Mouse (Mus musculus): ENCODE data around the gene Cntn3. TPM values are rescaled to one million over a fixed set of nuclear protein-coding genes. Genes with fewer than 3 reads are reported as not detected.
"Not testable (repeated sequence)": the region's sequence is repeated elsewhere in the genome, so short reads cannot be mapped to it uniquely, and the experiment has no call there.

The Cntn3 gene
- polyA plus RNA-seq (2012; rRNA removed): 0.14 and 0.15 TPM in 2 replicates

- not testable (repeated sequence) for H3K27ac ChIP-seq (ENCODE audit: control insufficient read depth, insufficient read depth, low read depth, low read length); H3K4me1 ChIP-seq (ENCODE audit: control insufficient read depth, insufficient read depth, low read length); H3K27me3 ChIP-seq (ENCODE audit: control insufficient read depth, insufficient read depth, low read length)
Measured at GRCm38 (mm10) chr6:102573001-102573400, at the start of gene Cntn3. Gene Cntn3 (minus strand): TSS chr6:102573101.

GRCm38 (mm10) chr6:102600773-102601172, 27.9 kb upstream of the Cntn3 start:
- no peak overlapping the region for H3K27ac ChIP-seq (ENCODE audit: control insufficient read depth, insufficient read depth, low read depth, low read length)
- H3K36me3 ChIP-seq (ENCODE audit: control insufficient read depth, insufficient read depth, low read length): no peaks in the 10 kb centered on the region
- TF ChIP-seq POLR2A (IDR thresholded peaks at IDR 0.05; ENCODE audit: control insufficient read depth, low read depth, low read length): no peak
- TF ChIP-seq CTCF (IDR thresholded peaks at IDR 0.05; ENCODE audit: control insufficient read depth, insufficient read depth, insufficient replicate concordance, low read depth, low read length): no peak
- no peaks in the 10 kb centered on the region for H3K4me1 ChIP-seq (ENCODE audit: control insufficient read depth, insufficient read depth, low read length)
- H3K4me3 ChIP-seq (ENCODE audit: control insufficient read depth, low read depth, low read length): no peak overlapping the region
- H3K27me3 ChIP-seq (ENCODE audit: control insufficient read depth, insufficient read depth, low read length): no peaks in the 10 kb centered on the region

More at GRCm38 (mm10) chr6:102573001-102573400, at the start of gene Cntn3:
- H3K36me3 ChIP-seq (ENCODE audit: control insufficient read depth, insufficient read depth, low read length); H3K4me3 ChIP-seq (ENCODE audit: control insufficient read depth, low read depth, low read length): not testable (repeated sequence)

DNA sequence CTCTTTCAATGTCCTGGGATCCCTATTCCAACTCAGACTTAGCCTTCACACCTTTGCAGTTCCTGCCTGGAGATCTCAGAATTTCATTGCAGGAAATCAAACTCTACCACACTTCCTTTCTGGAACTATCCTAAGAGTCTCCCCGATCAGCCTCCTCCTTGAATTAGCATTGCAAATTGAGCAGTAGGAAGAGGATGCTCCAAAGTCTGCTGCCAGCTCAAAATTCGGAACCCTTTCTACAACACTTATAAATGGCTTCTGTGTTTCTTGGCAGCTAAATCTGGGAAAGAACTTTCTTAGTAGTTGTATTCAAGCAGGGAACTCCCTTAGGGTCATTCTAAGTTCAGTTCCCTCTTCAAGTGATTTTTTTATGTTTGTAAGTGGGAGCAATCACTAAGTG, 24.9 kb upstream of the Cntn3 start:
- TF ChIP-seq POLR2A (IDR thresholded peaks at IDR 0.05; ENCODE audit: control insufficient read depth, low read depth, low read length) (no peak), CTCF (IDR thresholded peaks at IDR 0.05; ENCODE audit: control insufficient read depth, insufficient read depth, insufficient replicate concordance, low read depth, low read length) (no peak)
- Histone ChIP-seq H3K27me3 (ENCODE audit: control insufficient read depth, insufficient read depth, low read length) (no peaks in the 10 kb centered on the region), H3K36me3 (ENCODE audit: control insufficient read depth, insufficient read depth, low read length) (no peaks in the 10 kb centered on the region), H3K4me3 (ENCODE audit: control insufficient read depth, low read depth, low read length) (no peak overlapping the region), H3K27ac (ENCODE audit: control insufficient read depth, insufficient read depth, low read depth, low read length) (no peak overlapping the region), H3K4me1 (ENCODE audit: control insufficient read depth, insufficient read depth, low read length) (no peaks in the 10 kb centered on the region)

- Histone ChIP-seq H3K36me3 (ENCODE audit: control insufficient read depth, insufficient read depth, low read length) (no peaks in the 10 kb centered on the region), H3K27me3 (ENCODE audit: control insufficient read depth, insufficient read depth, low read length) (no peaks in the 10 kb centered on the region), H3K4me1 (ENCODE audit: control insufficient read depth, insufficient read depth, low read length) (no peaks in the 10 kb centered on the region), H3K27ac (ENCODE audit: control insufficient read depth, insufficient read depth, low read depth, low read length) (no peak overlapping the region), H3K4me3 (ENCODE audit: control insufficient read depth, low read depth, low read length) (no peak overlapping the region)
- no peak for TF ChIP-seq POLR2A (IDR thresholded peaks at IDR 0.05; ENCODE audit: control insufficient read depth, low read depth, low read length)
- no peak for TF ChIP-seq CTCF (IDR thresholded peaks at IDR 0.05; ENCODE audit: control insufficient read depth, insufficient read depth, insufficient replicate concordance, low read depth, low read length)
Measured at GRCm38 (mm10) chr6:102590151-102590550, 17.2 kb upstream of the Cntn3 start.

GRCm38 (mm10) chr6:102589311-102589710, 16.4 kb upstream of the Cntn3 start:
- Histone ChIP-seq H3K4me3 (ENCODE audit: control insufficient read depth, low read depth, low read length) (no peak overlapping the region), H3K27ac (ENCODE audit: control insufficient read depth, insufficient read depth, low read depth, low read length) (no peak overlapping the region), H3K4me1 (ENCODE audit: control insufficient read depth, insufficient read depth, low read length) (no peaks in the 10 kb centered on the region), H3K27me3 (ENCODE audit: control insufficient read depth, insufficient read depth, low read length) (no peaks in the 10 kb centered on the region), H3K36me3 (ENCODE audit: control insufficient read depth, insufficient read depth, low read length) (no peaks in the 10 kb centered on the region)
- no peak for TF ChIP-seq CTCF (IDR thresholded peaks at IDR 0.05; ENCODE audit: control insufficient read depth, insufficient read depth, insufficient replicate concordance, low read depth, low read length)
- TF ChIP-seq POLR2A (IDR thresholded peaks at IDR 0.05; ENCODE audit: control insufficient read depth, low read depth, low read length): no peak

GRCm38 (mm10) chr6:102586056-102586455, 13.2 kb upstream of the Cntn3 start:
- Histone ChIP-seq H3K4me3 (ENCODE audit: control insufficient read depth, low read depth, low read length) (no peak overlapping the region), H3K36me3 (ENCODE audit: control insufficient read depth, insufficient read depth, low read length) (no peaks in the 10 kb centered on the region), H3K27me3 (ENCODE audit: control insufficient read depth, insufficient read depth, low read length) (no peaks in the 10 kb centered on the region), H3K4me1 (ENCODE audit: control insufficient read depth, insufficient read depth, low read length) (no peaks in the 10 kb centered on the region), H3K27ac (ENCODE audit: control insufficient read depth, insufficient read depth, low read depth, low read length) (no peak overlapping the region)
- no peak for TF ChIP-seq POLR2A (IDR thresholded peaks at IDR 0.05; ENCODE audit: control insufficient read depth, low read depth, low read length)
- TF ChIP-seq CTCF (IDR thresholded peaks at IDR 0.05; ENCODE audit: control insufficient read depth, insufficient read depth, insufficient replicate concordance, low read depth, low read length): no peak

DNA sequence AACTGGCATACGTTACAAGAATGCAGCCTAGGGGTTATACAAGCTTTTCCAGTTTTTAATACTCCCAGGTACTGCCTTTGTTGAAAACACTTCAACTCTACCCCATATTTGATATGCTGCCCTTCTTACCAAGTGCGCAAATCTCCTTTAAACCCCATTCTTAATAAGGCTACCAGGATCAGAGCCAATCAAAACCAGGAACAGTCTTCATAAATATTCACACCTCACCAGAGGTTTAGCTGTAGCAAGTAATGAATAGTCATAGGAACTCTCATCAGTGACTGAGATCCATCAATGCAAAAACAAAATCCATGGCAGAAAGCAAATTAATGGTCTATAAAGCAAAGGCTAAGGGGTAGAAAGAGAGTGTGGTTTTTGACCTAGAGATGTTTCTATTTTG, 10.7 kb upstream of the Cntn3 start:
- Histone ChIP-seq H3K36me3 (ENCODE audit: control insufficient read depth, insufficient read depth, low read length) (no peaks in the 10 kb centered on the region), H3K4me3 (ENCODE audit: control insufficient read depth, low read depth, low read length) (no peak overlapping the region), H3K27ac (ENCODE audit: control insufficient read depth, insufficient read depth, low read depth, low read length) (no peak overlapping the region), H3K4me1 (ENCODE audit: control insufficient read depth, insufficient read depth, low read length) (no peaks in the 10 kb centered on the region), H3K27me3 (ENCODE audit: control insufficient read depth, insufficient read depth, low read length) (no peaks in the 10 kb centered on the region)
- TF ChIP-seq CTCF (IDR thresholded peaks at IDR 0.05; ENCODE audit: control insufficient read depth, insufficient read depth, insufficient replicate concordance, low read depth, low read length) (no peak), POLR2A (IDR thresholded peaks at IDR 0.05; ENCODE audit: control insufficient read depth, low read depth, low read length) (no peak)

DNA sequence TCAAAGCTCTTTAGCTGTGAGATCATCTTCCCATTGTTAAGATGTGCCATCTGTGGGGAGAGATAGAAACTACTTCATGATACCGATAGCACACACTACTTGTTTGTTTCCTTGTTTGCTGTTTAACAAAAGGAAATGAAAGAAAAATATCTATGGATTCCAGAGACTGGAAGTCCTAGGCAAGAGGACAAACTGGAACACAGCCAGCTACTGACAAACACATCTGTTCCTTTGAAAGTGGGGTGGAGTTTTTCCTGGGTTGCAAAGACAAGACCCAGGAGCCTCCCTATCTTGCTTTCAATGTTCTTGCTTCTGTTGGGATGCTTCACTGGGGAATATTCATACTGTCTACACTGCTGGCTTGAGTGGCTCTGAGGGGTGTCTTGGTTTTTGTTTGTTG, 5.4 kb downstream of the Cntn3 start:
- Histone ChIP-seq H3K36me3 (ENCODE audit: control insufficient read depth, insufficient read depth, low read length) (no peaks in the 10 kb centered on the region), H3K4me3 (ENCODE audit: control insufficient read depth, low read depth, low read length) (no peak overlapping the region), H3K4me1 (ENCODE audit: control insufficient read depth, insufficient read depth, low read length) (peaks cover 5% of the 10 kb centered on the region), H3K27ac (ENCODE audit: control insufficient read depth, insufficient read depth, low read depth, low read length) (no peak overlapping the region), H3K27me3 (ENCODE audit: control insufficient read depth, insufficient read depth, low read length) (no peaks in the 10 kb centered on the region)
- no peak for TF ChIP-seq CTCF (IDR thresholded peaks at IDR 0.05; ENCODE audit: control insufficient read depth, insufficient read depth, insufficient replicate concordance, low read depth, low read length)
- no peak for TF ChIP-seq POLR2A (IDR thresholded peaks at IDR 0.05; ENCODE audit: control insufficient read depth, low read depth, low read length)
